Mouse (Mus musculus): ENCODE measurements around the gene Ccdc117.
A peak's percentile ranks its signal among the peaks of the same experiment; 100 is the strongest.
"Not testable (repeated sequence)": the region's sequence is repeated elsewhere in the genome, so short reads cannot be mapped to it uniquely, and the experiment has no call there.

Ccdc117 gene

DNA sequence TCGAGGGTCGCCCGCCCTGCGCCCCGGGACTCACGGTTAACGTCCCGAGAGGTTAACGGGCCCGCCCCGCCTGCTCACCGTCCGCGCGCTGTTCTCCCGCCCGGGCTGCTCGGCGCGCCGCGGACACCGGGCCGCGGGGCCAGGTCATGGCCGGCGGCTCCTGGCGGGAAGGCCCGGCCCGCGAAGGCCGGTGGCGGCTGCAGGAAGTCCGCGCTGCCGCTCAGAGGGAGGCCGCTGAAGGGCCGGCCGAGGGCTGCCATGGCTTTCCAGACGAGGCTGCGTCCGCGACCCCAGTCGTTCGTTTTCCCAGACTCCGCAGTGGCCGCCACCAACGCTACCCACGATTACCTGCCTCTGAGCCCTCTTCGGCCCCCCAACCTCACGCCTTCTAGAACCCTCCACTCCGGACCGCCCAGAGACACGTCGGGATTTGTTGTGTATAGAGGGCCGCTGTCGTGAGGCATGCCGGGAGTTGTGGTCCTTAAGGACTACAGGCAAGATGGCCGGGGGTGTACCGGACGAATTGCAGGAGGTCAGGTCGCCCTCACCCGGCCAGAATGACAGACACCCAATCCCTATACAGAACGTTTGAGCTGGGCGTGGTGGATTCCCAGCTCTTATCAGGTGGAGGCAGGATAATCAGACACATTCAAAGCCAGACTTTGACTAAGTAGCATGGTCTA is at the start of gene Ccdc117:
Gene Ccdc117, minus strand, starts transcription at position 389 of the 683 bp plus-strand sequence.
- DNase-seq (ENCODE audit: low spot score in 2 of 2) = peak; percentile 84 to 89

- no peak for DNase-seq (ENCODE audit: low spot score in 2 of 2)
Observed at GRCm38 (mm10) chr11:5575046-5575445, 33.1 kb upstream of the Ccdc117 start.

GRCm38 (mm10) chr11:5573821-5574220 is 31.8 kb upstream of the Ccdc117 start:
- no peak for DNase-seq (ENCODE audit: low spot score in 2 of 2)

DNA sequence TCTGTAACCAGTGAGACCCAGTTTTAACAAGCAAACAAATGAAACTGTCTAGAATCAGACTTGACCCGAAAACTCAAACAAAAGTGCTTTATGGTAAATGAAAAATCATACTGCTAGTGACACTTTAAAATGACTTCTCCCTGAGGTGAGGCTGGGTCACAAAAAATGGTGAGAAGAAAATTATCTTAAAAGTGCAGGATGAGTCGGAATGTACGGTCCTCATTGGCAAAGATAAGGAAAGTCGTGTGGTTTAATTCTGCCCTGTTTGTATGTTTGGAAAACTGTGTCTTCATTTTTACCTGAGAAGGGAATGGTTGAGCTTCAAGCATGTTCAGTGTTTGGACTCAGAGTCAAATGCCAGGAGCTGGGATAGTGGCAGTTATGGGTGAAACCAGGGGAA is 29.9 kb upstream of the Ccdc117 start:
- DNase-seq (ENCODE audit: low spot score in 2 of 2) = no peak

DNA sequence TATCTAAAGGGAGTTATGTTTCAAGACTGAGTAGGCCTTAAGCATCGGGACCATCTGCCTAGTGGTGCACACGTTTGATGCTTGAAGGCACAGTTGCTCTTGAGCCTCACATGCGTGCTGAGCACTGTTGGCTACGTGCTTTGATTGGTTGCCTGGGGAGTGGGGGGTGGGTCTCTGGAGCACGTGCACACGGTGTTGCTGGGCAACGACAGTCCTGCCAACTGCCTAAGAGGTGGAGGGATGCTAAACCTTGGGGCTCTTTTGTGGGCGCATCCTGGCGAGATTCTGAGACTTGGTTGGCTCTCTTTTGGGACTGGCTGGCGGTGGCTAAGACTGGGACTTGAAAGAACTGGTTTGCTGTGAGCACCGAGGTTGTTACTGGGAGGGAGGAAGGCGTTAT is 27.5 kb upstream of the Ccdc117 start, which contains the start of gene Ankrd36:
Gene Ankrd36, plus strand, starts transcription at position 211 of the 400 bp plus-strand sequence.
- DNase-seq (ENCODE audit: low spot score in 2 of 2) = no peak

- DNase-seq (ENCODE audit: low spot score in 2 of 2) = no peak
Observed at GRCm38 (mm10) chr11:5568082-5568481, 26.1 kb upstream of the Ccdc117 start.

- no peak for DNase-seq (ENCODE audit: low spot score in 2 of 2)
Observed at GRCm38 (mm10) chr11:5567654-5568053, 25.7 kb upstream of the Ccdc117 start.

- DNase-seq (ENCODE audit: low spot score in 2 of 2) = no peak
Observed at GRCm38 (mm10) chr11:5566506-5566905, 24.5 kb upstream of the Ccdc117 start.

DNA sequence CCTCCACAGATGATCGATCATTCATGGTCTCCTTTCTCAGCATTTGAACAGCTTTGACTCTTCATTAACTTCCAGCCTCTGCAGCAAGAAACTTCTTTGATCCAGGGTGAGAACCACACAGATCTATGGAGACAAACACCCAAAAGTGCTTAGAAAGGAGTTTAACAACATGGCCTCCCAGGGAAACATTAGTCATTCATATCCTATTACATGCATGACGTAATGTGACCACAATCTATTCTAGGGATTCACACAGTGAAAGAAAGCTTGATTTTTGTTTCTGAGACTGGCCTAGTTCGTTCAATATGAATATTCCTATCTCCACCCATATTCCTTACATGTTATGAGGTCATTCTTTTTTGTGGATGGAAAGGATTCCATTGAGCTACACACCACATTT is 23.6 kb upstream of the Ccdc117 start:
- DNase-seq (ENCODE audit: low spot score in 2 of 2) = no peak

DNA sequence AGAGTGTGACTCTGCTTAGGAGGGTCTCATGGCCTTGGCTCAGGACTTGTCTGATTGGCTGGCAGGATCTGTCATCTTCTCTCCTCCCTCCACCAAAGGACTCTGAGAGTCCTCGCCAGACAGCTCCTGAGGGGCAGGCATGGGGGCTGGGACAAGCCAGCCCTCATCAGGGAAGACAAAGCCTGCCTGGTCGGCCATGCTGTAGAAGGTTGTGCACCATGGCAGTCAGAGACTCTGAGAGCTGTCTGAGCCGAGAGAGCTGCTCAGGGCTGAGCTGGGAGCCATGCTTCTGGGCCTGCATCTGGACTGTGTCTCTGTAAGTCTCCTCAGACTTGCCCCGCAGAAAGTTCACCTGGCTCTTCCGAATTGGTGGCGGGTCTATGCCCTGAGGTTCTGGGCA is 21.9 kb upstream of the Ccdc117 start:
- DNase-seq (ENCODE audit: low spot score in 2 of 2) = no peak

DNA sequence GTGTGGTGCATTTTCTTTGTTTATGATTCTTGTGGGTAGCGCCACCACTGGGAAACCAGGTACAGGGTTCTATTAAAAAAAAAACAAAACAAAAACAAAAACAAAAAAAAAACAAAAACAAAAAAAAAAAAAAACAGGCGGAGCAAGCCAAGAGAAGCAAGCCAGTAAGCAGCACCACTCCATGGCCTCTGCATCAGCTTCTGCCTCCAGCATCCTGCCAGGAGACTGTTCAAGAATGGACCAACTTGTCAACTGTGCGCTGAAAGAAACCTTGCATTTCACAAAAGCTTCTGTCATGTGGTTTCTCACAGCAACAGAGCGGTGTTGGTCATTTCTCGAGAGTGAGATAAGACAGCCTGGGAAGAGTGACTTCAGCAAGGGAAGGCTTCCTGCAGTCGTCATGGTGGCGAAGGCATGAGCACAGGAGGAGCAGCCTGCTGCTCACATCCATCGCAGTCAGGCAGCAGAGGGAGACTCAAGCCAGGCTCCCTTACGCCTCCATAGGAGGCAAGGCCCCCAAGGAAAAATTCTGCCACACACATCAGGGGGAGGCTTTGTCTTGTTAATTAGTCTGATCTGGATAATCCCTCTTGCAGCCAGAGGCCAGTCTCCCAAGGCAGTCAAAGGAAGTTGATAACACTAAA is 20.8 kb upstream of the Ccdc117 start:
- no peak for DNase-seq (ENCODE audit: low spot score in 2 of 2)

DNA sequence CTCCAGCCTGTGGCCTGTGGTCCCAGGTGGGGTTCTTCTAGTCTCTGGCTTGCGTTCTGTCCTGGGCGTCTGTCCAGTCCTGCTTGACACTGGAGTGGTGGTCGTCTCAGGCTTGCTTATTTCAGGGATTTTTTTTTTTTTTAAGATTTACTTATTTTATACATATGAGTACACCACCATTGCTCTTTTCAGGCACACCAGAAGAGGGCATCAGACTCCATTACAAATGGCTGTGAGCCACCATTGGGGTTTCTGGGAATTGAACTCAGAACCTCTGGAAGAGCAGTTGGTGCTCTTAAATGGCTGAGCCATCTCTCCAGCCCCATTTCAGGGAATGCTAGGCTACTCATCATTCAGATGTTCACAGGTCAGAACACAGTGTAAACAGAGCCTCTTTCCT is 18.3 kb upstream of the Ccdc117 start:
- no peak for DNase-seq (ENCODE audit: low spot score in 2 of 2)

DNA sequence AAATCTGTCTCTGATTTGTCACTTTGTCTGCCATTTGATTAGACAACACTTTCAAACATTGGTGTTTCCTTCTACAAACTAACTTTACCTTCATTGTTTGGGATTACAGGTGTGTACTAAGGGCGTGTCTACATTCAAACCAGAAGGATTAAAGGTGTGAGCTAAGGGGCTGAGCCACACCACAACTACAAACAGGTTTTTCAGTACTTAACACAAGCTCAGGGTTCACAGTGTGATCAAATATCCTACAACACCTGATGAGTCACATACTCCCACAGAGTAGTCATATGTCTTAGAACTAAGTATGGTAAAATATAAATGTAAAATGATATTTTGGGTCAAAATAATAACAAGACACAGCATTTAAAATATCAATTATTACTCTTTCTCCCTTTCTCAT is 9.9 kb upstream of the Ccdc117 start:
- no peak for DNase-seq (ENCODE audit: low spot score in 2 of 2)

GRCm38 (mm10) chr11:5551430-5551829 is 9.4 kb upstream of the Ccdc117 start:
- DNase-seq (ENCODE audit: low spot score in 2 of 2) = no peak

DNA sequence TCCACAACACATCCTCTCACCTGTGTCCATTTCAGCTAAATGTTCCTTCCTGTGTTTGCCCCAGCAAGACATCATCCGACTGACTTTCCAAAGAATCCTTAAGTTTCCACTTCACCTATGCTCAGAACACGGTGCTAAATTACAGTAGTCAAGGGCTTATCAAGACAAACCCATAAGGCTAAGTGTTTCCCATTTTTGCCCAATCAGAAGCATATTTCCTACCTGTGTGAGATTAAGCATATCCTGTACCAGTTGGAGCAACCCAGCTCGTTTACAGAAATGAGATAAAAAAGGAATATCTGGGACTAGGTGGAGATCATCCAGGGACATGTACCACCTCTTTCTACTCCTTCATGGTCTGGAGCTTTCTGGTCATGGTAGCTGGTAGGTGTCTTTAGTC is 4.7 kb upstream of the Ccdc117 start:
- no peak for DNase-seq (ENCODE audit: low spot score in 2 of 2)

- no peak for DNase-seq (ENCODE audit: low spot score in 2 of 2)
Observed at GRCm38 (mm10) chr11:5545457-5545856, 3.5 kb upstream of the Ccdc117 start.

DNA sequence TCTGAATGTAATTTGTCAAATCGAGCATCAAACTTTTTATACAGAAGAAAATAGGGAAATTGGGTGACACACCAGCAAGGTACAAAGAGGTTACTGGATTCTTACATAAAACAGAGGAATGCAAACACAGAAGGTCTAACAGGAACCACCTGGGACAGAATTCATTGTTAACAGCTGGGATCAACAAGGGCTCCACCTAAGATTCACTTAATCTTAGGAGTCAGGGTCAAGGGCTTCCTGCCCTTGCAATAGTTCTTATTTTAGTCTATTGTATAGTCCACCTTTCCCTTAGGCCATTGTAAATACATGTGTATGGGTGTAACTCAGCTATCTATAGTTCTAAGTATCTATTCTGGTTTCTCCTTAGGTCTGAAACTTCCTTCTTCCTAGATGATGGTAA is 2.7 kb upstream of the Ccdc117 start:
- DNase-seq (ENCODE audit: low spot score in 2 of 2) = not testable (repeated sequence)

GRCm38 (mm10) chr11:5543281-5543680 is 1.3 kb upstream of the Ccdc117 start:
- no peak for DNase-seq (ENCODE audit: low spot score in 2 of 2)

- DNase-seq (ENCODE audit: low spot score in 2 of 2) = no peak
Observed at GRCm38 (mm10) chr11:5542482-5543185, 647 bp upstream of the Ccdc117 start.

- no peak for DNase-seq (ENCODE audit: low spot score in 2 of 2)
Observed at GRCm38 (mm10) chr11:5541230-5541798, 673 bp downstream of the Ccdc117 start.

- no peak for DNase-seq (ENCODE audit: low spot score in 2 of 2)
Observed at GRCm38 (mm10) chr11:5540331-5540730, 1.7 kb downstream of the Ccdc117 start.

- not testable (repeated sequence) for DNase-seq (ENCODE audit: low spot score in 2 of 2)
Observed at GRCm38 (mm10) chr11:5537454-5537853, 4.5 kb downstream of the Ccdc117 start.

DNA sequence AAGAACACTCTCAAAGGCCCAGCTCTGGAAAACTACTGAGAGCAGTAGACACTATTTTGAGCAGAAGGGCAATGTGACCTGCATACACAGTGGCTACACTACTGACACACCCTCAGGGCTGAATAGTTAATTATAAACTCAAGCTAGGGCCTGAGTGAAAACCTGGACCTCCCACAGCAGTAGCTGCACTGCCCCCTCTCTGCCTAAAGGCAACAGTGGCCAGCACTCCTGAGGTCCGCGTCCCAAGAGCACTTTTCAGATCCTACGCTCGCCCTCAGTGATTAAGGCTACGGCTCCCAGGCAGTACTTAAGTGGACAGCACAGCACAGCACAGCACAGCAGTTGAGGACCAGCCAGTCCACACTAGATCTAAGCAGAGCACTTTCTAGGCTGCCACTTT is 8.9 kb downstream of the Ccdc117 start:
- DNase-seq (ENCODE audit: low spot score in 2 of 2) = no peak
